Mouse (Mus musculus): ENCODE measurements at regions not wholly inside any gene's neighbourhood (a gene's known extent, or its start where the extent isn't known, plus 50 kb on each side); places are given as distances from the start of the nearest gene placed in this dataset.
"Not testable (repeated sequence)": the region's sequence is repeated elsewhere in the genome, so short reads cannot be mapped to it uniquely, and the experiment has no call there.

- Histone ChIP-seq H3K36me3 (ENCODE audit: control insufficient read depth, insufficient read depth, low read length, poor library complexity, severe bottlenecking) (no peaks in the 10 kb centered on the region), H3K9me3 (ENCODE audit: control insufficient read depth, insufficient read depth, low read depth, low read length) (no peaks in the 10 kb centered on the region), H3K27ac (ENCODE audit: insufficient read depth, low read depth, low read length, poor library complexity, severe bottlenecking) (no peak overlapping the region), H3K9ac (ENCODE audit: insufficient read depth, low read depth, low read length, poor library complexity, severe bottlenecking) (no peak overlapping the region), H3K4me3 (ENCODE audit: insufficient read depth in 1 of 2, low read depth in 1 of 2, low read length in 2 of 2, poor library complexity in 1 of 2, severe bottlenecking in 1 of 2) (no peak overlapping the region), H3K4me1 (ENCODE audit: control insufficient read depth in 2 of 2, insufficient read depth in 2 of 2, low read length in 2 of 2, poor library complexity in 1 of 2) (no peaks in the 10 kb centered on the region; a peak in 1 of 4 replicates)
- in situ Hi-C loops (cut with MboI; ENCODE audit: low sequenced_read_pairs in 2 of 2, unreplicated experiment in 2 of 2): no loop called here
- DNase-seq (ENCODE audit: low read depth, low spot score): no peak
- no peak for TF ChIP-seq ZC3H11A (IDR thresholded peaks at IDR 0.05; ENCODE audit: borderline replicate concordance, low read depth, low read length)
Measured at GRCm38 (mm10) chr5:4348334-4348733, 156.2 kb downstream of the Mterf1b start.

GRCm38 (mm10) chr5:4349943-4350342, 157.8 kb downstream of the Mterf1b start:
- TF ChIP-seq MAFK (IDR thresholded peaks at IDR 0.05; ENCODE audit: insufficient read depth, low read depth, low read length): no peak
- TF ChIP-seq ZNF384 (IDR thresholded peaks at IDR 0.05; ENCODE audit: low read depth, low read length): no peak
- TF ChIP-seq HCFC1 (IDR thresholded peaks at IDR 0.05; ENCODE audit: borderline replicate concordance, insufficient read depth, low read length): no peak
- TF ChIP-seq CHD2 (IDR thresholded peaks at IDR 0.05; ENCODE audit: low read depth, low read length): no peak
- no peak overlapping the region for H3K27ac ChIP-seq (ENCODE audit: insufficient read depth, low read depth, low read length, poor library complexity, severe bottlenecking)
- H3K9me3 ChIP-seq (ENCODE audit: control insufficient read depth, insufficient read depth, low read depth, low read length): no peaks in the 10 kb centered on the region
- no peaks in the 10 kb centered on the region for H3K4me1 ChIP-seq (ENCODE audit: control insufficient read depth in 2 of 2, insufficient read depth in 2 of 2, low read length in 2 of 2, poor library complexity in 1 of 2)
- DNase-seq (ENCODE audit: low read depth, low spot score): no peak
- in situ Hi-C loops (cut with MboI; ENCODE audit: low sequenced_read_pairs in 2 of 2, unreplicated experiment in 2 of 2): no loop called here
- no peak overlapping the region for H3K9ac ChIP-seq (ENCODE audit: insufficient read depth, low read depth, low read length, poor library complexity, severe bottlenecking)
- H3K4me3 ChIP-seq (ENCODE audit: insufficient read depth in 1 of 2, low read depth in 1 of 2, low read length in 2 of 2, poor library complexity in 1 of 2, severe bottlenecking in 1 of 2): no peak overlapping the region
- no peaks in the 10 kb centered on the region for H3K36me3 ChIP-seq (ENCODE audit: control insufficient read depth, insufficient read depth, low read length, poor library complexity, severe bottlenecking)

- H3K4me3 ChIP-seq (ENCODE audit: insufficient read depth in 1 of 2, low read depth in 1 of 2, low read length in 2 of 2, poor library complexity in 1 of 2, severe bottlenecking in 1 of 2): no peak overlapping the region
- TF ChIP-seq ZNF384 (IDR thresholded peaks at IDR 0.05; ENCODE audit: low read depth, low read length) (no peak), ZC3H11A (IDR thresholded peaks at IDR 0.05; ENCODE audit: borderline replicate concordance, low read depth, low read length) (no peak), MAFK (IDR thresholded peaks at IDR 0.05; ENCODE audit: insufficient read depth, low read depth, low read length) (no peak), CHD2 (IDR thresholded peaks at IDR 0.05; ENCODE audit: low read depth, low read length) (no peak), HCFC1 (IDR thresholded peaks at IDR 0.05; ENCODE audit: borderline replicate concordance, insufficient read depth, low read length) (no peak)
- no peak overlapping the region for H3K27ac ChIP-seq (ENCODE audit: insufficient read depth, low read depth, low read length, poor library complexity, severe bottlenecking)
- H3K4me1 ChIP-seq (ENCODE audit: control insufficient read depth in 2 of 2, insufficient read depth in 2 of 2, low read length in 2 of 2, poor library complexity in 1 of 2): no peaks in the 10 kb centered on the region
- no peak overlapping the region for H3K9ac ChIP-seq (ENCODE audit: insufficient read depth, low read depth, low read length, poor library complexity, severe bottlenecking)
- in situ Hi-C loops (cut with MboI; ENCODE audit: low sequenced_read_pairs in 2 of 2, unreplicated experiment in 2 of 2): no loop called here
- no peak for DNase-seq (ENCODE audit: low read depth, low spot score)
- no peaks in the 10 kb centered on the region for H3K36me3 ChIP-seq (ENCODE audit: control insufficient read depth, insufficient read depth, low read length, poor library complexity, severe bottlenecking)
- H3K9me3 ChIP-seq (ENCODE audit: control insufficient read depth, insufficient read depth, low read depth, low read length): no peaks in the 10 kb centered on the region
Measured at GRCm38 (mm10) chr5:4355609-4356224, 163.6 kb downstream of the Mterf1b start.

- DNase-seq (ENCODE audit: low read depth, low spot score); in situ Hi-C loops (cut with MboI; ENCODE audit: low sequenced_read_pairs in 2 of 2, unreplicated experiment in 2 of 2); H3K36me3 ChIP-seq (ENCODE audit: control insufficient read depth, insufficient read depth, low read length, poor library complexity, severe bottlenecking); H3K4me1 ChIP-seq (ENCODE audit: control insufficient read depth in 2 of 2, insufficient read depth in 2 of 2, low read length in 2 of 2, poor library complexity in 1 of 2); H3K9ac ChIP-seq (ENCODE audit: insufficient read depth, low read depth, low read length, poor library complexity, severe bottlenecking); H3K9me3 ChIP-seq (ENCODE audit: control insufficient read depth, insufficient read depth, low read depth, low read length); H3K27ac ChIP-seq (ENCODE audit: insufficient read depth, low read depth, low read length, poor library complexity, severe bottlenecking); H3K4me3 ChIP-seq (ENCODE audit: insufficient read depth in 1 of 2, low read depth in 1 of 2, low read length in 2 of 2, poor library complexity in 1 of 2, severe bottlenecking in 1 of 2): not testable (repeated sequence)
Measured at GRCm38 (mm10) chr5:4356555-4357273, 164.5 kb downstream of the Mterf1b start.

GRCm38 (mm10) chr5:4361547-4361946, 169.4 kb downstream of the Mterf1b start:
- H3K9me3 ChIP-seq (ENCODE audit: control insufficient read depth, insufficient read depth, low read depth, low read length); H3K36me3 ChIP-seq (ENCODE audit: control insufficient read depth, insufficient read depth, low read length, poor library complexity, severe bottlenecking); DNase-seq (ENCODE audit: low read depth, low spot score); H3K27ac ChIP-seq (ENCODE audit: insufficient read depth, low read depth, low read length, poor library complexity, severe bottlenecking); in situ Hi-C loops (cut with MboI; ENCODE audit: low sequenced_read_pairs in 2 of 2, unreplicated experiment in 2 of 2); H3K9ac ChIP-seq (ENCODE audit: insufficient read depth, low read depth, low read length, poor library complexity, severe bottlenecking); H3K4me3 ChIP-seq (ENCODE audit: insufficient read depth in 1 of 2, low read depth in 1 of 2, low read length in 2 of 2, poor library complexity in 1 of 2, severe bottlenecking in 1 of 2); H3K4me1 ChIP-seq (ENCODE audit: control insufficient read depth in 2 of 2, insufficient read depth in 2 of 2, low read length in 2 of 2, poor library complexity in 1 of 2): not testable (repeated sequence)

- H3K4me3 ChIP-seq (ENCODE audit: insufficient read depth in 1 of 2, low read depth in 1 of 2, low read length in 2 of 2, poor library complexity in 1 of 2, severe bottlenecking in 1 of 2); H3K9ac ChIP-seq (ENCODE audit: insufficient read depth, low read depth, low read length, poor library complexity, severe bottlenecking); in situ Hi-C loops (cut with MboI; ENCODE audit: low sequenced_read_pairs in 2 of 2, unreplicated experiment in 2 of 2); H3K36me3 ChIP-seq (ENCODE audit: control insufficient read depth, insufficient read depth, low read length, poor library complexity, severe bottlenecking); H3K27ac ChIP-seq (ENCODE audit: insufficient read depth, low read depth, low read length, poor library complexity, severe bottlenecking); H3K9me3 ChIP-seq (ENCODE audit: control insufficient read depth, insufficient read depth, low read depth, low read length); DNase-seq (ENCODE audit: low read depth, low spot score); H3K4me1 ChIP-seq (ENCODE audit: control insufficient read depth in 2 of 2, insufficient read depth in 2 of 2, low read length in 2 of 2, poor library complexity in 1 of 2): not testable (repeated sequence)
Measured at GRCm38 (mm10) chr5:4384719-4385118, 192.6 kb downstream of the Mterf1b start.
